Mouse (Mus musculus) ES-E14 (cell line): ENCODE data around the gene Setd4.

ENCODE experiments used
- MAFK ChIP-seq: IDR thresholded peaks from 2 replicates; pipeline ENCODE4 v1.6.1; 2014; ENCODE audit warnings: mild to moderate bottlenecking, low read depth, low read length, inconsistent platforms; ENCODE audit not compliant: insufficient read depth
- ZNF384 ChIP-seq: IDR thresholded peaks from 2 replicates; pipeline ENCODE4 v1.6.1; 2012; ENCODE audit warnings: low read depth, low read length, inconsistent platforms

DNA sequence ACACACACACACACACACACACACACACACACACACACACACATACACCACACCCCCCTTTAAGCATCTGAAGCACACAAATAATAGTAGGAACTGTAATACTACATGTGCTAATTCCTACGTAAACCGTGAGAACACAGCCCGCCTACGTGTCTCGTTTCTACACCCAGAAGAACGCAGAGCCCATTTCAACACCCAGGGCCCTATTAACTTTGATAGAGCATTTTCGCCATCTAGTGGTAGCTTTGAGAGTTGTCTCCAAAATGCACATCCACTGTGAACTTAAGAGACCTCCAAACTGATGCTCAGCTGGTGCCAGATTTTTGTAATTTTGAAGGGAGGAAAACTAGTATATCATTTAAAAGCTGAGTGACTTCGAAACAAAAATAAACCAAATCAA lies 60.2 kb downstream of the Setd4 start:
- no peak for TF ChIP-seq MAFK
- no peak for TF ChIP-seq ZNF384
